Mouse (Mus musculus) midbrain, embryonic 16.5 days (tissue): ENCODE measurements around the gene Fam19a4. TPM values are rescaled to one million over a fixed set of nuclear protein-coding genes. Genes with fewer than 3 reads are reported as not detected.

ENCODE experiments used
- ATAC-seq: fragments of 200-750 bp; cut with Nextera tagmentation; 2 replicates; pipeline ENCODE4 v1.8.0; 2017; ENCODE audit warnings: moderate TSS enrichment
- H3K27ac ChIP-seq: fragments of 300-500 bp; sonication (generic); 2 replicates; pipeline ENCODE4 v1.5.1; 2014; ENCODE audit warnings: mild to moderate bottlenecking, low read length, mixed read lengths
- H3K27me3 ChIP-seq: fragments of 300-500 bp; sonication (generic); 2 replicates; pipeline ENCODE4 v1.6.1; 2014; ENCODE audit warnings: low read depth, low read length, mixed read lengths; ENCODE audit not compliant: control insufficient read depth, insufficient read depth
- H3K36me3 ChIP-seq: fragments of 300-500 bp; sonication (generic); 2 replicates; pipeline ENCODE4 v1.6.1; 2014; ENCODE audit warnings: mild to moderate bottlenecking, low read length, moderate library complexity, mixed read lengths; ENCODE audit not compliant: control insufficient read depth, insufficient read depth
- H3K4me1 ChIP-seq: fragments of 300-500 bp; sonication (generic); 2 replicates; pipeline ENCODE4 v1.6.1; 2014; ENCODE audit warnings: mild to moderate bottlenecking, low read length, mixed read lengths; ENCODE audit not compliant: control insufficient read depth, insufficient read depth
- H3K4me2 ChIP-seq: fragments of 300-500 bp; sonication (generic); 2 replicates; pipeline ENCODE4 v1.6.1; 2014; ENCODE audit warnings: mild to moderate bottlenecking, low read length, mixed read lengths
- H3K4me3 ChIP-seq: fragments of 300-500 bp; sonication (generic); 2 replicates; pipeline ENCODE4 v1.5.1; 2014; ENCODE audit warnings: low read depth, mild to moderate bottlenecking, low read length, moderate library complexity, mixed read lengths
- H3K9ac ChIP-seq: fragments of 300-500 bp; sonication (generic); 2 replicates; pipeline ENCODE4 v1.6.1; 2014; ENCODE audit warnings: low read depth, low read length, mixed read lengths
- H3K9me3 ChIP-seq: fragments of 300-500 bp; sonication (generic); replicated peaks from 2 replicates; pipeline ENCODE4 v1.6.1; 2014; ENCODE audit warnings: mild to moderate bottlenecking, low read length, mixed read lengths; ENCODE audit not compliant: control insufficient read depth, poor library complexity, severe bottlenecking
- WGBS: fragments of 180-500 bp; shearing (Covaris S2); extraction: QIAGEN DNeasy Blood & Tissue Kit; methylation state at CpG from one replicate; pipeline ENCODE4 v1.1.7; 2014; 5-methylcytosine and 5-hydroxymethylcytosine counted together
- polyA plus RNA-seq: library from polyadenylated mRNA; unstranded; fragments of >200 nt; fragmentation: Nextera tagmentation; extraction: Ambion mirVana; gene quantifications from 2 replicates; pipeline ENCODE4 v1.2.1, GENCODE M21; 2015

Fam19a4 gene
- polyA plus RNA-seq, 1 experiment from 2014 or later = 6.5 TPM

- 0 out of 2 replicates have a peak, but pooled peaks have one; percentile 17 for ATAC-seq
Observed at GRCm38 (mm10) chr6:97059599-97059998, 614 bp downstream of the Fam19a4 start.

GRCm38 (mm10) chr6:97052196-97052770 lies 7.9 kb downstream of the Fam19a4 start:
- Histone ChIP-seq H3K9me3 (no peaks in the 10 kb centered on the region), H3K27me3 (no peaks in the 10 kb centered on the region), H3K4me3 (no peak overlapping the region), H3K27ac (no peak overlapping the region), H3K9ac (no peak overlapping the region), H3K36me3 (no peaks in the 10 kb centered on the region), H3K4me2 (no peak overlapping the region), H3K4me1 (peaks cover 4% of the 10 kb centered on the region; the same call in 1 of the 2 replicates)
- no peak for ATAC-seq
- 45% methylated on average over 8 of the region's 8 CpGs for WGBS

More at GRCm38 (mm10) chr6:97059599-97059998, 614 bp downstream of the Fam19a4 start:
- Histone ChIP-seq H3K4me2 (peak overlapping the region; percentile 77), H3K27ac (no peak overlapping the region), H3K4me1 (peaks cover 16% of the 10 kb centered on the region), H3K27me3 (peaks cover 4% of the 10 kb centered on the region; the same call in 1 of the 2 replicates), H3K9me3 (no peaks in the 10 kb centered on the region), H3K36me3 (no peaks in the 10 kb centered on the region), H3K4me3 (peak overlapping the region; percentile 41), H3K9ac (peak overlapping the region; percentile 34; the same call in 1 of the 2 replicates)
- 6% methylated on average over 10 of the region's 10 CpGs for WGBS

- Histone ChIP-seq H3K27me3 (no peaks in the 10 kb centered on the region), H3K9ac (no peak overlapping the region), H3K36me3 (no peaks in the 10 kb centered on the region), H3K9me3 (no peaks in the 10 kb centered on the region), H3K4me3 (no peak overlapping the region), H3K27ac (no peak overlapping the region), H3K4me1 (peaks cover 4% of the 10 kb centered on the region; the same call in 1 of the 2 replicates), H3K4me2 (no peak overlapping the region)
- no peak for ATAC-seq
- WGBS = 36% methylated on average over 4 of the region's 4 CpGs
Observed at GRCm38 (mm10) chr6:97048403-97048802, 11.8 kb downstream of the Fam19a4 start.

- no peak overlapping the region for H3K4me3 ChIP-seq
- no peak for ATAC-seq
- H3K4me2 ChIP-seq = no peak overlapping the region
- WGBS = 86% methylated on average over 4 of the region's 4 CpGs
- H3K27ac ChIP-seq = no peak overlapping the region
- no peaks in the 10 kb centered on the region; the same call in 1 of the 2 replicates for H3K4me1 ChIP-seq
- H3K9ac ChIP-seq = no peak overlapping the region
- H3K9me3 ChIP-seq = no peaks in the 10 kb centered on the region
- H3K27me3 ChIP-seq = no peaks in the 10 kb centered on the region
- H3K36me3 ChIP-seq = no peaks in the 10 kb centered on the region
Observed at GRCm38 (mm10) chr6:97046541-97046940, 13.7 kb downstream of the Fam19a4 start.

GRCm38 (mm10) chr6:97027110-97027677 lies 33.0 kb downstream of the Fam19a4 start:
- 35% methylated on average over 5 of the region's 5 CpGs for WGBS
- Histone ChIP-seq H3K27me3 (no peaks in the 10 kb centered on the region; the same call in none of the 2 replicates), H3K27ac (no peak overlapping the region), H3K36me3 (no peaks in the 10 kb centered on the region), H3K9ac (no peak overlapping the region), H3K4me3 (no peak overlapping the region), H3K9me3 (no peaks in the 10 kb centered on the region), H3K4me1 (no peaks in the 10 kb centered on the region), H3K4me2 (peak overlapping the region; percentile 34; the same call in 1 of the 2 replicates)
- ATAC-seq = 0 out of 2 replicates have a peak, but pooled peaks have one; percentile 36

- Histone ChIP-seq H3K4me1 (no peaks in the 10 kb centered on the region), H3K9me3 (no peaks in the 10 kb centered on the region), H3K9ac (no peak overlapping the region), H3K27ac (no peak overlapping the region), H3K4me3 (no peak overlapping the region), H3K4me2 (no peak overlapping the region), H3K36me3 (no peaks in the 10 kb centered on the region), H3K27me3 (no peaks in the 10 kb centered on the region)
- no peak for ATAC-seq
- WGBS = 64% methylated on average over 2 of the region's 2 CpGs
Observed at GRCm38 (mm10) chr6:97019323-97019722, 40.9 kb downstream of the Fam19a4 start.

- Histone ChIP-seq H3K4me1 (no peaks in the 10 kb centered on the region), H3K4me3 (no peak overlapping the region), H3K9ac (no peak overlapping the region), H3K9me3 (no peaks in the 10 kb centered on the region), H3K27ac (no peak overlapping the region), H3K4me2 (no peak overlapping the region), H3K36me3 (no peaks in the 10 kb centered on the region), H3K27me3 (no peaks in the 10 kb centered on the region)
- no peak for ATAC-seq
- WGBS = 88% methylated on average over 1 of the region's 1 CpGs
Observed at GRCm38 (mm10) chr6:97016711-97017110, 43.5 kb downstream of the Fam19a4 start.

GRCm38 (mm10) chr6:97016018-97016417 lies 44.2 kb downstream of the Fam19a4 start:
- Histone ChIP-seq H3K4me1 (no peaks in the 10 kb centered on the region), H3K9me3 (no peaks in the 10 kb centered on the region), H3K27ac (no peak overlapping the region), H3K36me3 (no peaks in the 10 kb centered on the region), H3K27me3 (no peaks in the 10 kb centered on the region), H3K4me2 (no peak overlapping the region), H3K9ac (no peak overlapping the region), H3K4me3 (no peak overlapping the region)
- WGBS = 85% methylated on average over 3 of the region's 3 CpGs
- no peak for ATAC-seq

- 41% methylated on average over 8 of the region's 8 CpGs for WGBS
- Histone ChIP-seq H3K4me1 (no peaks in the 10 kb centered on the region), H3K27me3 (no peaks in the 10 kb centered on the region), H3K4me3 (no peak overlapping the region), H3K27ac (no peak overlapping the region), H3K36me3 (no peaks in the 10 kb centered on the region), H3K4me2 (no peak overlapping the region), H3K9me3 (no peaks in the 10 kb centered on the region), H3K9ac (no peak overlapping the region)
- ATAC-seq = no peak
Observed at GRCm38 (mm10) chr6:97006513-97007094, 53.6 kb downstream of the Fam19a4 start.
